Mouse (Mus musculus): ENCODE data around the gene Pfdn6. TPM values are rescaled to one million over a fixed set of nuclear protein-coding genes. Genes with fewer than 3 reads are reported as not detected.
"Not testable (repeated sequence)": the region's sequence is repeated elsewhere in the genome, so short reads cannot be mapped to it uniquely, and the experiment has no call there.

The Pfdn6 gene
- total and polyA plus RNA-seq, 2 experiments from 2014 or later: 47.9 to 185 TPM

DNA sequence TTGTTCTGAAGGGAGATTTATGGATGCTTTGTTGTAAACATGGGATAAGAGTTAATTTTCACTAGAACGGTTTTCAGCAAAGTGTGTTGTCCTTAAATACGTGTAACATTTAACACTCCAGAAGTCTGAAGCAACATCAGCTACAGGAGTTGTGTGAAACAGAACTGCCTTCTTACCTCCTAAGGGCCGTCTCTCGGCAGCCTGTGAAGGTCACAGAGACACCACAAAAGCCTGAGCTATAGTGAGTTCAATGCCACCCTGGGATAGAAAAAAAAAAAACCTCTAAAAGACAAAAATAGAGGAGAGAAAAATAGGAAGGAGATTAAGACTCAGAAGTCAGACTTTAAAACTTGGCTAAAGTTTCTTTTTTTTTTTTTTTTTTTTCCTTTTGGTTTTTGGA is 38.1 kb downstream of the Pfdn6 start:
- TF ChIP-seq CTCF (IDR thresholded peaks at IDR 0.05): no peak
- Histone ChIP-seq H3K36me3 (ENCODE audit: insufficient read depth, low read length) (no peaks in the 10 kb centered on the region), H3K27ac (ENCODE audit: low read depth, low read length) (no peak overlapping the region), H3K27me3 (ENCODE audit: insufficient read depth, low read length) (no peaks in the 10 kb centered on the region), H3K4me2 (ENCODE audit: low read depth, low read length, poor library complexity, severe bottlenecking) (no peak overlapping the region), H3K4me3 (ENCODE audit: low read depth, low read length) (no peak overlapping the region), H3K9me3 (ENCODE audit: low read length) (no peaks in the 10 kb centered on the region), H3K9ac (replicated peaks; ENCODE audit: low read length, poor library complexity, severe bottlenecking) (no peak overlapping the region), H3K4me1 (ENCODE audit: insufficient read depth, low read length) (no peaks in the 10 kb centered on the region)
- DNase-seq (ENCODE audit: low spot score) (no peak), ATAC-seq (ENCODE audit: low FRiP score) (no peak)
- WGBS: 81% methylated on average over 4 of the region's 4 CpGs

DNA sequence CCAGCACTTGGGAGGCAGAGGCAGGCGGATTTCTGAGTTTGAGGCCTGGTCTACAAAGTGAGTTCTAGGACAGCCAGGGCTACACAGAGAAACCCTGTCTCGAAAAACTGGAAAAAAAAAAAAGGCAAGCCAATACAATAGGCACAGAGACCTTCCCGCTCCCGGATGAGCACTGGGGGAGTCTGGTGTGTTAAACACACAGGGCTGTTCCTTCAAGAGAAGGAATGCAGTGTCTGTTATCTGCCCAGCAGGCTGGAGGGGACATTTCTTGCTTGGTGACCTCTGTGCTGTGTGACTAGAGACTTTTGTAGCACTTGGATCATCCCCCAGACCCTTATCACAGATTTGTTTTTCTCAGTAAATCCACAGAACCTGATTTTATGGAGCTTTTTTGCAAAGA is 38.5 kb downstream of the Pfdn6 start:
- Histone ChIP-seq H3K36me3 (ENCODE audit: insufficient read depth, low read length) (no peaks in the 10 kb centered on the region), H3K27ac (ENCODE audit: low read depth, low read length) (no peak overlapping the region), H3K4me3 (ENCODE audit: low read depth, low read length) (no peak overlapping the region), H3K9me3 (ENCODE audit: low read length) (no peaks in the 10 kb centered on the region), H3K4me2 (ENCODE audit: low read depth, low read length, poor library complexity, severe bottlenecking) (no peak overlapping the region), H3K9ac (replicated peaks; ENCODE audit: low read length, poor library complexity, severe bottlenecking) (no peak overlapping the region), H3K27me3 (ENCODE audit: insufficient read depth, low read length) (no peaks in the 10 kb centered on the region), H3K4me1 (ENCODE audit: insufficient read depth, low read length) (no peaks in the 10 kb centered on the region)
- no peak for ATAC-seq (ENCODE audit: low FRiP score)
- no peak for DNase-seq (ENCODE audit: low spot score)
- TF ChIP-seq CTCF (IDR thresholded peaks at IDR 0.05): no peak
- WGBS: 72% methylated on average over 4 of the region's 4 CpGs

DNA sequence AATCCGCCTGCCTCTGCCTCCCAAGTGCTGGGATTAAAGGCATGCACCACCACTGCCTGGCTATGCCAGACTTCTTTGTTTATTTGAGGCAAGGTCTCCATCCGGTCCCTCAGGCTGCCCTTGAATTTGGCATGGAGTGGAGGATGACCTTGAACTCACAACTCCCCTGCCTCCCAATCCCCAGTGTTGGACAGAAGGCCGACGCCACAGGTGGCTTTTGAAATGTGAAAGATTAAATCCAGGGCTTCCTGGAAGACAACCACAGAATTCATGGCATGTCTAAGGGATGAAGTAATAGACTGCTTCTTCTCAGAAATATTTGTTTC is 39.2 kb downstream of the Pfdn6 start:
- Histone ChIP-seq H3K9ac (replicated peaks; ENCODE audit: low read length, poor library complexity, severe bottlenecking) (no peak overlapping the region), H3K36me3 (ENCODE audit: insufficient read depth, low read length) (no peaks in the 10 kb centered on the region), H3K27ac (ENCODE audit: low read depth, low read length) (no peak overlapping the region), H3K9me3 (ENCODE audit: low read length) (no peaks in the 10 kb centered on the region), H3K4me3 (ENCODE audit: low read depth, low read length) (no peak overlapping the region), H3K4me1 (ENCODE audit: insufficient read depth, low read length) (no peaks in the 10 kb centered on the region), H3K4me2 (ENCODE audit: low read depth, low read length, poor library complexity, severe bottlenecking) (no peak overlapping the region), H3K27me3 (ENCODE audit: insufficient read depth, low read length) (no peaks in the 10 kb centered on the region)
- WGBS: 90% methylated on average over 4 of the region's 4 CpGs
- TF ChIP-seq CTCF (IDR thresholded peaks at IDR 0.05): no peak
- DNase-seq (ENCODE audit: low spot score) (no peak), ATAC-seq (ENCODE audit: low FRiP score) (no peak)

- DNase-seq (ENCODE audit: low spot score) (no peak), ATAC-seq (ENCODE audit: low FRiP score) (no peak)
- Histone ChIP-seq H3K27me3 (ENCODE audit: insufficient read depth, low read length) (no peaks in the 10 kb centered on the region), H3K4me3 (ENCODE audit: low read depth, low read length) (no peak overlapping the region), H3K9ac (replicated peaks; ENCODE audit: low read length, poor library complexity, severe bottlenecking) (no peak overlapping the region), H3K36me3 (ENCODE audit: insufficient read depth, low read length) (no peaks in the 10 kb centered on the region), H3K27ac (ENCODE audit: low read depth, low read length) (no peak overlapping the region), H3K4me1 (ENCODE audit: insufficient read depth, low read length) (no peaks in the 10 kb centered on the region), H3K9me3 (ENCODE audit: low read length) (no peaks in the 10 kb centered on the region), H3K4me2 (ENCODE audit: low read depth, low read length, poor library complexity, severe bottlenecking) (no peak overlapping the region)
- TF ChIP-seq CTCF (IDR thresholded peaks at IDR 0.05): no peak
- 78% methylated on average over 7 of the region's 7 CpGs for WGBS
Observed at GRCm38 (mm10) chr17:33900281-33900988, 39.7 kb downstream of the Pfdn6 start.

GRCm38 (mm10) chr17:33899642-33900041 is 40.5 kb downstream of the Pfdn6 start:
- Histone ChIP-seq H3K36me3 (ENCODE audit: insufficient read depth, low read length) (no peaks in the 10 kb centered on the region), H3K9ac (replicated peaks; ENCODE audit: low read length, poor library complexity, severe bottlenecking) (no peak overlapping the region), H3K27me3 (ENCODE audit: insufficient read depth, low read length) (no peaks in the 10 kb centered on the region), H3K4me1 (ENCODE audit: insufficient read depth, low read length) (no peaks in the 10 kb centered on the region), H3K9me3 (ENCODE audit: low read length) (no peaks in the 10 kb centered on the region), H3K4me2 (ENCODE audit: low read depth, low read length, poor library complexity, severe bottlenecking) (no peak overlapping the region), H3K4me3 (ENCODE audit: low read depth, low read length) (no peak overlapping the region), H3K27ac (ENCODE audit: low read depth, low read length) (no peak overlapping the region)
- ATAC-seq (ENCODE audit: low FRiP score): no peak
- DNase-seq (ENCODE audit: low spot score): no peak
- 79% methylated on average over 4 of the region's 4 CpGs for WGBS
- TF ChIP-seq CTCF (IDR thresholded peaks at IDR 0.05): no peak

GRCm38 (mm10) chr17:33898193-33898592 is 42.0 kb downstream of the Pfdn6 start:
- not testable (repeated sequence) for H3K27ac ChIP-seq (ENCODE audit: low read depth, low read length); H3K9ac ChIP-seq (replicated peaks; ENCODE audit: low read length, poor library complexity, severe bottlenecking); H3K4me2 ChIP-seq (ENCODE audit: low read depth, low read length, poor library complexity, severe bottlenecking); H3K4me1 ChIP-seq (ENCODE audit: insufficient read depth, low read length); DNase-seq (ENCODE audit: low spot score); H3K4me3 ChIP-seq (ENCODE audit: low read depth, low read length); H3K27me3 ChIP-seq (ENCODE audit: insufficient read depth, low read length); ATAC-seq (ENCODE audit: low FRiP score); H3K36me3 ChIP-seq (ENCODE audit: insufficient read depth, low read length); H3K9me3 ChIP-seq (ENCODE audit: low read length)
- 85% methylated on average over 4 of the region's 4 CpGs for WGBS

All from midbrain, postnatal 0 days (tissue).